Mouse (Mus musculus): ENCODE data around the gene Washc4.
"Not testable (repeated sequence)": the region's sequence is repeated elsewhere in the genome, so short reads cannot be mapped to it uniquely, and the experiment has no call there.

Gene Washc4

DNA sequence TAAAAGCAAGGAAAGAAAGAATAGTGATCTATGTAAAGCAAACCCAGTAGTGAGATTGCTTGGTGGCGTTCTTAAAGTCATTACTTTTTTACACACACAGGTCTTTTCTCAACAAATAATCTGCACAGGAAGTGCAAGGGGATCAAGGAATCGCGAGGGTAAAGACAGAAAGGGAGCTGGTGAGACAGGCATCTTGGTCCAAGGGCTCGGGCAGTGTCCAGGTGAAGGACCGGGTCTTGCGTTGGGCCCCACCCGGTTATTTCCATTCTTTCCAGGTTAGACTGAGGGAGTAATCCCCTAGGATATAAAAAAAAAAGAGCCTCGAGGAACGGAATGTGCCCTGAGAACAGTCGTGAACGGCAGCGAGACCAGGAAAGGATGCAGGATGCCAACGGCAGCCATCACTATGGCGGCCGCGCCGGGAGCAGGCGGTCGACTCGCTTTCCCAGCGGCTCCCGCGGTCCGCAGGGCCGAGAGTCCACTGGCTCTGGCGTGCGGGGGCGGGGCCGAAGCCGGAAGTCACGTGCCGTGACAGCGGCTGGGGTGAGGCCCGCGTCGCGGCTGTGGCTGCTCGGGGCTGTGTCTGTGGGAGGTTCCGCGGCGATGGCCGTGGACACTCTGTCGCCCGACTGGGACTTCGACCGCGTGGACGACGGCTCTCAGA is at the start of gene Washc4:
Washc4 (plus strand) TSS at position 314 of the 664 bp plus-strand sequence.
- peak; percentile 94 to 97 for DNase-seq (ENCODE audit: low spot score in 2 of 2)

DNA sequence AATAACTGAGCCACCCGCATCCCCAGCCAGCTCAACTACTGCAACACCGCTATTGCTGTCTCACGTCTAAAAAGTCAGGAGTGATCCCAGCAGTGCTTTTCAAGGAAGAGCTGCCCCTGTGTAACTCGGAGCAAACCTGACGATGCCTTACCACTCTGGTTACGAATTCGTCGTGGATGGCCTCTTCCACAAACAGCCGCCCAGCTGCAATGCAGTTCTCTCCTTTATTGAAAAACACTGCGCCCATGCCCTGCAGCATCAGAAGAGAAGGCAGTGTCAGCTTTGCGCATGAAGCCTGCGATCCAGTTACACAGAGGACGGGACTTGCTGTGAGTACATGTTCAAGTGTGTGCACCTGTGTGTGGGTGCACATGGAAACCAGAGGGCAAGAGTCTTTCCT is 46.2 kb upstream of the Washc4 start:
- DNase-seq (ENCODE audit: low spot score in 2 of 2), result no peak

DNA sequence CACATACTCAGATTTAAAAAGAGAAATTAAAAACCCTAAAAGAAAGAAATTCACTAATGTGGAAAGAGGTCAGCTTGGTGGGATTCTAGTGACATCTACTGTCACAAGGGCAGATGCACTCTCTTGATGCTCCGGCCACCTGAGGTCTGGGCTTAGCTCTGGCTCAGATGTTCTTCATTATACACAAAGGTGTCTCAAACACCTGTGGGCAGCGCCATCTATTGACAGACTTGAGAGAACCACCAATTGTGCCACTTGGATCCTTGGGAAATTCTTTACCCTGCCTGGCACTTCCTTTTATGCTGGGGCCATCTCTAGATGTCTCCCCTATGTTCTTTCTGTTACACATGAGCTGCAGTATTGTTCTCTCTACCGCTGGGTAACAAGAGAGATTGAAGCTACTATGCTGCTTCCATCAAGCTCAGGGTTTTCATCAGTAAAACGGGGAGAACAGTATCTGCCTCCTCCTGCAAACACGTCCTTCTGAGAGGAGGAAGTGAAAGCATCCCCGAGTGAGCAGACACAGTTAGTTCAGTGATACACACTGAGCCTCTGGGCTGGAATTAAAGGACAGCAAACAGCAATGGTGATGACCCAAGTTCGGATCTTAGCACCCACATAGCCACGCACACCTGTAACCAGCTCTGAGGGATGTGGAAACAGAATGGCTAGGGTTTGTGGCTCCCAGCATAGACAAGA is 34.4 kb upstream of the Washc4 start:
- DNase-seq (ENCODE audit: low spot score in 2 of 2), result no peak

DNA sequence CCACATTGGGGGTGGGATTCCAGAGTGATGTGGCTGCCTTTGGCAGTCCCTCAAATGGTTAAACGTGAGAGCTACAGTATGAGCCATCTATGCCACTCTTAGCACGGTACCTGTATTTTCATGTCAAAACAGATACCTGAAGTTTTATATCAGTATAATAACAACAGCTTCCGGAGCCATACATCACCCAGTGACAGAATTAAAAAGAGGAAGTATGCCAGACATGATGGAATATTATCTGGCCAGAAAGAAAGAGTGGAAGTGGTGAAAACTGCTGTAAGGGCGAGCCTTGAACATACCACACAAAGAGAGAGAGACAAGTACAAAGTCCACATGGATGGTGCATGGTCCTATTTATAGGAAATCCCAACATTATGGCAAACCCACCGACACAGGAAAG is 32.2 kb upstream of the Washc4 start:
- no peak for DNase-seq (ENCODE audit: low spot score in 2 of 2)

DNA sequence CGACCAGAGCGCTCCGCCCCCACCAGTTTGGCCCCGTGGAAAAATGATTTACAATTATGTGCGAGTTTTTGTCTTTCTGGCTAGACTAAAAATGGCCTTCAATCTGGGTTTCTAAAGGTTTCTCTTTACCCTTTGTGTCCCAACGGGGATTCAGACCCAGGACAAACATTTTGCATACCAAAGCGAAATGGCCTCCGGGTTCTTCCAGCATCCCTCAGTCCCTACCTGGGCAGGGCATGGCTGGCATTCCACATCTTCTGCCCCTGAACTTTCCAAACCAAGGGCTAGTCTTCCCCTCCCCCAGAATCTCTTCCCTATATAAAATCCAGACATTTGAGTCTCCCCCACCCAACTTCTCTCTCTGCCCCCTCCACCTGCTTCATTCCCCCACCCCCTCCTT is 29.8 kb upstream of the Washc4 start:
- no peak for DNase-seq (ENCODE audit: low spot score in 2 of 2)

DNA sequence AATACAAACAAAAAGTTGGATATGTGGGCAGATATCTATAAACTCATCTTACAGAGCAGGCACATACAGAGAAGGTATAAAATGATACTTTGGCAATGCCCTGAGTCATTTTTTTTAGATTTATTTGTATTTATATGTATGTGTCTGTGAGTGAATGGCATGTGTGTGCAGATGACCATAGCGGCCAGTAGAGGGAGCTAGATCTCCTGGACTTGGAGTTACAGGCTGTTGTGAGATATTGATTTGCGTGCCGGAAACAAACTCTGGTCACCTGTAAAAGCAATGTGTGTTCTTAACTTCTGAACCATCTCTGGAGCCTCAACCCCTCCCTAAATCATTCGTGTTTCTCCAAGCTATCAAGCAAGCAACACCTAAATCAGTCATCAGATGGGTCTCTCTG is 22.6 kb upstream of the Washc4 start:
- DNase-seq (ENCODE audit: low spot score in 2 of 2), result no peak

DNA sequence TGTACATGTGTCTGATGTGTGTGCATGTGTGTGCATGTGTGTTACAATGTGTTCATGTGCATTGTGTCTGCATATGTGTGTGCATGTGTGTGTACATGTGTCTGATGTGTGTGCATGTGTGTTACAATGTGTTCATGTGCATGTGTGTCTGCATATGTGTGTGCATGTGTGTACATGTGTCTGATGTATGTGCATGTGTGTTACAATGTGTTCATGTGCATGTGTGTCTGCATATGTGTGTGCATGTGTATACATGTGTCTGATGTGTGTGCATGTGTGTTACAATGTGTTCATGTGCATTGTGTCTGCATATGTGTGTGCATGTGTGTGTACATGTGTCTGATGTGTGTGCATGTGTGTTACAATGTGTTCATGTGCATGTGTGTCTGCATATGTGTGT is 19.3 kb upstream of the Washc4 start:
- DNase-seq (ENCODE audit: low spot score in 2 of 2), result not testable (repeated sequence)

DNA sequence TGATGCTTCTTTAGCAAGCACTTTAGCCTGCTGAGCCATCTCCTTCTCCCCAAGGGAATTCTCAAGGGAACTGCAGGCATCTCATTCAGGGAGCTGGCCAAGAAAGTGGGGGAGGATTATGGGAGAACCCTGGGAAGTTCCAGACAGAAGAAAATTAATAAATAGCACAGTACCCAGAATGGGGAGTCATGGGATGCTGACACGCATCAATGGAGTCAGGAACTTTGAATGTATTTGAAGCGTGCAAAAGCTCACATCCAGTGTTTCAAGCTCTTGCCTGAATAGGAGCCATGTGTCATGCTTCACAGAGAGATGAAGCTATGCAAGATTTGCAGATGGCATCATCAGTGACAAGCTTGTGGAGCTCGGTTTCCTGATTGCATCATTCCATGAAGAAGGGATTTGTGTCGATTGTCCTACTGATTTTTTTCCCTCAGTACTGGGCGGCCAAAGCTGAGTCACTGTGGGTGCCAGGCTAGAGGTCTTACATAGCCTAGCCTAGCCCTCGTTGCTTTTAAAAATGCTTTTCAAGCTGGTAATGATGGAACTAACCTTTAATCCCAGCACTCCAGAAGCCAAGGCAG is 13.1 kb upstream of the Washc4 start:
- DNase-seq (ENCODE audit: low spot score in 2 of 2), result no peak

DNA sequence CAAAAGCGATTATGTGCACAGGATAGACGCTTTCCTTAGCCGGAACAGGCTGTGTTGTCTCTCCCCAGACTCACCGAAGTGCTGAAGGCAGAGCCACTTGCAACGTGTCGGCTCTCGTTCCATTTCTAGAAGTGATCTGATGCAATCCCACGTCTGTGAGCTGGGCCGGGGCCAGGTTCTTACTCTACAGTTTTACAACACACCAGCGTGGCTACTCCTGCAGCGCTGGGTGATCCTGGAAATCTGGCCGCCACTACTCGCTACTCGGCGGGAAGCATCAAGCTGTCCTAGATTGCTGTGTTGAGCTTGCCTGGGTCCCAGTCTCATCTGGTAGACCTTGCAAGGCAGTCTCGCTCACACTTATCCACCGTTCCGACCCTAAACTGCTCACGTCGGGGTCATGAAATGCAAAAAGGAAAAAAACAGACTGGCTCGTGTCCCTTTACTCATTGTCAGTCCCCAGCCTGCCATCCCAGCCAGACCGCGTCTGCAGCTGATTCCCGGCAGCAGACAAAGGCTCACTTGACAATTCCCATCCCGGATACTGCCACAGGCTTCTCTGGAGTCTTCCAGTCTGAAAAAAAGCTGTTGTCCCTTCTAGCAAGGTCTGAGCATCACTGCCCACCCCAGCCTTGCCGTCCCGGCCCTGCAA is 10.2 kb upstream of the Washc4 start:
- DNase-seq (ENCODE audit: low spot score in 2 of 2), result peak; percentile 20 to 56

DNA sequence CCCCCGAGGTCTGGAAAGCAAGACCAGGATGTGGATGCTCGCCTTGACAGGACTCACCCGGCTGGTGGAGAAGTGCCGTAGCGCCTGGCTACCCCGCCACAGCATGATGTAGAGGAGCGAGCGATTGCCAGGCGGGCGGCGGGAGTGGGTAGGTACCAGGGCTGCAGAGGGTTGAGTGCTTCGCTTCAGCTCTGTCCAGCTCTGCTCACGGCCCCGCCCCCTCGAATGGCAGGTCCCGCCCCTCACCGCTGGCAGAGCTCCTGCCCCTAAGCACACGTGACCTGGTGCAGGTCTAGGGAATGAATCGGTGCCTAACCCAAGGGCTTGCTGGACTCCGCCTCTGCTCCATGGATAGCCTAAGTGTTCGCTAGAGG is 9.7 kb upstream of the Washc4 start, which contains the start of gene Aldh1l2:
Aldh1l2 (minus strand) TSS at position 231 of the 374 bp plus-strand sequence.
- DNase-seq (ENCODE audit: low spot score in 2 of 2), result peak; percentile 60 to 76

DNA sequence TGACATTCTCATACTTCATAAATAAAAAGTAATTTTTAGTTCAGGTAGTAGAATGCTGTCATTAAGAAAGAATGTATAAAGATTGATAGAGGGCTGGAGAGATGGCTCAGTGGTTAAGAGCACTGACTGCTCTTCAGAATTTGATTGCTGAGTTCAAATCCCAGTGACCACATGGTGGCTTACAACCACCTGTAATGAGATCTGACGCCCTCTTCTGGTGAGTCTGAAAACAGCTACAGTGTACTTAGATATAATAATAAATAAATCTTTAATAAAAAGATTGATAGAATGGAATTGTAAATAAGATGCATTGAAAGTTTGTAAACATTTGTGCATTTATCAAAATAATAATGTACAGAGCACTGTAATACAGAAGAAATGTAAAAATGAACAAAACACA is 7.1 kb upstream of the Washc4 start:
- DNase-seq (ENCODE audit: low spot score in 2 of 2), result no peak

DNA sequence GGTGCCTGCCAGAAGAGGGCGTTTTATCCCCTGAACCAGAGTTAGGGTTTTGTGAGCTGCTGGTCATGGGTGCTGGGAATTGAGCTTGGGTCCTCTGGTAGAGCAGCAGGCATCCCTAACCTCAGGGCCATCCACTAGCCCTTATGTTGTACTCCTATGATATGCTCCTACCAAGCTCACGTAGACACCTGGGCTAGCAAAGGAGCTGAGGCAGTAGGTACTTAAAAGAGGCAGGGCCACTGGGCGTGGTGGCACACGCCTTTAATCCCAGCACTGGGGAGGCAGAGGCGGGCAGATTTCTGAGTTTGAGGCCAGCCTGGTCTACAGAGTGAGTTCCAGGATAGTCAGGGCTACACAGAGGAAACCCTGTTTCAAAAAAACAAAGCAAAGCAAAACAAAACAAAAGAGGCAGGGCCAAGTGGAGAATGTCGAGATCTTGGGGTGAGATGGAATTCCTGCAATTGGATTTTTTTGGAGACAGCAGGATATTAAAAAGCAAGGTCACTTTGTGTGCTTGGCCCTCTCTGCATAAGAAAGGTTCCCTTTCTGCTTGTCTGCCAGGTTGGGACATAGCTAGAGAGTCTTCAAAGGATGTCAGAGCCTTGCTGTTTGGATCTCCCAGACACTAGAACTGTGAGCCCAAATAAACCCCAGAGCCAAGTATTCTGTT is 4.1 kb upstream of the Washc4 start:
- DNase-seq (ENCODE audit: low spot score in 2 of 2), result no peak

DNA sequence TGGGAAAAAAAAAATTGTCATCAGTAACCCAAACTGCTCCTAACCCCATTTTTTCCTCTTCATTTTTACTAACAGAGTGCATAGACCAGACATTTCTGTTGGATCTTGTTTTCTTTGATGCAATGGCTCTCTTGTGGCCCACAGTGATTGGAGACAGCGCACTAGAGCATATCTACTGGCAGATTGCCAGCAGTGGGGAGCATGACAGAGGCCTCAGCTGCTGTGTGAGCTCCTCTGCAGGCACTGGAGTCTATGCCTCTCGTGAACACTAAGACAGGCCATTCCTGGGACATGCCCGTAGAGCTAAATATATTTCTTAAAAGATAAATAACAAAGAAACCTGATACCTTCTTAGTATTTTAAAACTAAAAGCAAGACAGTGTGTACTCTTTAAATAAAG is 3.5 kb upstream of the Washc4 start:
- DNase-seq (ENCODE audit: low spot score in 2 of 2), result no peak

DNA sequence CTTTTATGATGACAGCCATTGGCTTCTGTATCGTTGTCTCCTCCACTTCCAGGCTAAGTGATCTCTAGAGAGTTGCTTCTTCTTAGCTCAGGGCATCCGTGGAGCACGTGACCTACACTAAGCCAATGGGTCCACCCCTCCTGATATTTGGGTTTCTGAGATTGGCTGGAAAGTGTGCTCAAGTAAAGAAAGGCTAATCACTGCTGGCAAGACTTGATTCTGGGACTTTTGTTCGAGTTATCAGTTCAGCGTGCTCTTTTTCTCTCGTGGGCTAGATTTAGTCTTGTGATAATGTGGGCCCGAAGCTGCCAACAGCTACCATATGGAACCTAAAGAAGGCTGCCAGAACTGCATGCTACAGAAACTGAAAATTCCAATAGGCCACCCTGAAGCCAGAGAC is 1.3 kb upstream of the Washc4 start:
- no peak for DNase-seq (ENCODE audit: low spot score in 2 of 2)

DNA sequence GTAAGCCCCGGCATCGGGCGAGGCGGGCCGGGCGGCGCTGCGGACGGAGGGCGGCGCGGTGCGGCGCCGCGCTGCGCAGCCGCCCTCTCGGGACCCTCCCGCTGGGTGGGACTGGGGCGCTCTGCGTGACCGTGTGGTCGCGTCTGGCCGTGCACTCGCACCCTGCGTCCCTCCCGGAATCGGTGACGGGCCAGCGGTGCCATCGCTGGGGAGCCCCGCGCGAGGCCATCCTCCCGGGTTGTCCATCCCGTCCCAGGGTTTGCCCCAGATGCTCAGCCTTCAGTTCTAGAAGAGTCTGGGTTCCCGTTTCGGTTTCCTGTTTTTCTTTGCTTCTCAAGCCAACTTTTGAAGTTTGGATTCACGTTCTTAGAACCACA is 539 bp downstream of the Washc4 start:
- no peak for DNase-seq (ENCODE audit: low spot score in 2 of 2)

DNA sequence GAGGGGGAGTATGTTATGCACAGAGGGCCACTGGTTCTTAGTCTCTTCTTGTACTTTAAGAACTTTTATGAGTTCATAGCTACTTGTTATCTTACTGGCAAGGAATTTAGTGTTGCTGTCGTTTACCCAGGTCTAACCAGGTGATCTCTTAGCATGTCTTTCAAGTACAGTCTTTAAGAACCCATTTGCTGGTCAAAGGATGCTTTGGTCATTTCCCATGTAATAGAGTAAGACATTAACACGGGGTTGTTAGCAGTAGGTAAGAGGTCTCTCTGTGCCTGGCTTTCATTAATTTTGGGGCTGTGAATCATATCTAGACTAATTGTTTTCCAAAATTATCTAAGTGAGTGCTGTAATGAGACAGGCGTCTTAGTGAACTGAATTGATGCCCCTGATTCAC is 1.8 kb downstream of the Washc4 start:
- no peak for DNase-seq (ENCODE audit: low spot score in 2 of 2)

DNA sequence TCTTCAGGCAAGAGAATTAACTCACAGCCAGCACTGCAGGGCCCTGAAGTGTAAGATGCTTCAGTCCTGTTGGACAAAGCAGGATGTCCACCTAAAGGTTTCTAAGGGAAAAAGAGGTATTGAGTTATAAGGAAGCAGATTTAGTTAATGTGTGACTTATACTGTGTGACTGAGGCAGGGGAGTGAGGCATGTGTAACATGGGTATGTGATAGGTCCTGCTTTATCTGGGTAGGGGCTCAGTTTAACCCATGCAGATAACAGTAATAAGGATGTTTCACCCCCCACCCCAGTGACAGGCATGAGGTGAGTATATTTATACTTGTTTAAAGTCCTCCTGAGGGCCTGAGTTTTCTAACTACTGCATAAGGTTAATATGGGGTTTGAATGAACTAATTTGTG is 19.5 kb downstream of the Washc4 start:
- no peak for DNase-seq (ENCODE audit: low spot score in 2 of 2)

DNA sequence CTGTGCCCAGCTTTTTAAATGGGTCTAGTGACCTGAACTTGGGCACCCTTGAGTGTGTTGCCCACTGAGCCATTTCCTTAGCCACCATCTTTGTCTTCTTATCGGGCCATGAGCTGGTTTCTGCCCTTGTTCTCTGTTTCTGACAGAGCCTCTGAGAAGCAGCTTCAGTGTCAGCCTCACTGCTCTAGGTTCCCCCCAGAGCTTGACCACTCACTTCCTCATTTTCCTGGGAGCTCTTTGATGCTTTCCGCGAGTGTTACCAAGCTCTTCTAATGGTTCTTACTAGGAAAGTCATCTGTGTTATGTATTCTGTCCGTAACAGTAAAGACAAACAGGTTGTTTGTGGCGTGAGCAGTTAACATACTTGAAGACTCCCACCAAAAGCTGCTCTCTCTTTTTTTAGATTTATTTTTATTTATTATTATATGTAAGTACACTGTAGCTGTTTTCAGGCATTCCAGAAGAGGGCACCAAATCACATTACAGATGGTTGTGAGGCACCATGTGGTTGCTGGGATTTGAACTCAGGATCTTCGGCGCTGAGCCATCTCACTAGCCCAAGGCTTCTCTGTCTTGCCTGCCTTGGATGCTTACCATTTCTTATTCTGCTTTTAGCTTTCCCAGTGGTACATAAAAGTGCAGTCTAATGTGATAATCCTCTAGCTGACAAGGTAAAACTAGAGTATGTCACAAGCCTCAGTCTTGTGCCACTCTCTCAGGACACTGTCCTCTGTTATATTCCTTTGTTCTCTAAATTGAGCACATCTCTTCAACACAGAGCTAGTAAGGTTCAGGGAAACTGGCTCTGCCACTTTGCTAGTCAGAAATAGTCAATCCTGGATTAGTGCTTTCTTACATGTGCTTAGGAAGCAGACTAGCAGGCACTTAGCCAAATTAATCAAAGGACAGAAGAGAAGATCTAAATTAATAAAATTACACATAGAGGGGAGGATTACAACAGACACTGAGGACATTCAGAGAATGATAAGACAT is 22.2 kb downstream of the Washc4 start:
- no peak for DNase-seq (ENCODE audit: low spot score in 2 of 2)

DNA sequence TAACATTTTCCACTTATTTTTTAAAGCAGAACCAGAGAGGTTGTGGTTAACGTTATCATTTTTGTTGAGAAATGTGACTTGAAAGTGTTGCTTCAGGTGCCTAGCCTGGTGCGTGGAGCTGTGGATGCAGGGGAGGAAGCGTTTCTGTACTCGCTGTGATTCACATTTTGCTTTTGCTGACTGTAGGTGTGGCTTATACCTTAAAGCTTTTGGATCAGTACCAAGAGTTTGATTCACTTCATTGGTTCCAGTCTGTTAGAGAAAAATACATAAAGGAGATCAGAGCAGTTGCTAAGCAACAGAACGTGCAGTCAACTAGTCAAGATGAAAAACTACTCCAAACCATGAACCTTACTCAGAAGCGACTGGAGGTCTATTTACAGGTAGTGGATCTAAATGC is 47.2 kb downstream of the Washc4 start:
- DNase-seq (ENCODE audit: low spot score in 2 of 2), result no peak

DNA sequence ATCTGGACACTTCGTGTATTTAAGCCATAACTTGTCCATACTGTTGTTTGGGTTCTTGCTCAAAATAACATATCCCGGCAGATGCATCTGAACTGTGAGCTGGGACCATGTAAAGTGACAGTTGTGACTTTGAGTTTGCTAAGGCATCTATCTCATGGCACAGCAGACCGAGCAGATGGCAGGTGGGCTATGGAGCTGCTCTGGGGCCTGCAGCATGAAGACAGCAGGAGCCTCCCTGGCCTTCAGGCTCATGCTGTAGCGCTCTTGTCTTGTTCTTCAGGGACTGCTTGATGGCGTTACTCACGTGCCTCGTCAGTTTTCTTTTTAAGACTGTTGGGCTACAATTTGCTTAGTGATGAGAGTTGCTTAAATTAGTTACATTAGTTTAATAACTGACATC is 49.1 kb downstream of the Washc4 start:
- no peak for DNase-seq (ENCODE audit: low spot score in 2 of 2)

DNA sequence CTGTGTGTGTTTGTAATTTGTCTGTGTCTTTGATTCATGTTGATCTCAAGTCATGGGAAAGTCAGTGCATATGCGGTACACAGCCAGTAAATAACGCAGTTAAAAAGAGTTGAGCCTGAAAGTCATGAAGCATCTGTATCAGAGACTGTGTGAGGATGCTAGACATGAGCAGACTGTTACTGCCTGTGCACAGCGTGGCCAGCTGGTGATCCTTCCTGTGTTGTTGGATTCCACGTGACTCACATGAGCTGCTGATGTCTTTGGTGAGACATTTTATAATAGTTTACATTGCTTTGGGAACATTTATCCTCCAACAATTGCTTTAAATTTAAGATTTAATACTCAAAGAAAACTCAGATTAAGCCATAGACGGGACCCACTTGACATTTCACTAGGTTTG is 51.0 kb downstream of the Washc4 start:
- no peak for DNase-seq (ENCODE audit: low spot score in 2 of 2)

Measured in heart, adult 9 months (tissue).